Mouse (Mus musculus) kidney, adult 2 months (tissue): Measurements from ENCODE around the gene Slc10a4. TPM values are rescaled to one million over a fixed set of nuclear protein-coding genes. Genes with fewer than 3 reads are reported as not detected.
A peak's percentile ranks its signal among the peaks of the same experiment; 100 is the strongest.

Experiments
- DNase-seq: peaks from one replicate; pipeline ENCODE4 v3.0.0; 2021
- H3K27ac ChIP-seq: fragments of 200-500 bp; 2 replicates; pipeline ENCODE4 v1.5.1; 2012; ENCODE audit warnings: low read depth, low read length, control low read depth, inconsistent platforms; ENCODE audit not compliant: insufficient read depth
- H3K27me3 ChIP-seq: fragments of 200-500 bp; replicated peaks from 2 replicates; pipeline ENCODE4 v1.6.1; 2012; ENCODE audit warnings: mild to moderate bottlenecking, moderate library complexity, low read length, inconsistent platforms; ENCODE audit not compliant: control insufficient read depth, insufficient read depth
- H3K36me3 ChIP-seq: fragments of 200-500 bp; 2 replicates; pipeline ENCODE4 v1.6.1; 2012; ENCODE audit warnings: mild to moderate bottlenecking, moderate library complexity, low read length, inconsistent platforms; ENCODE audit not compliant: control insufficient read depth, insufficient read depth
- H3K4me1 ChIP-seq: fragments of 200-500 bp; 2 replicates; pipeline ENCODE4 v1.6.1; 2011; ENCODE audit warnings: low read length; ENCODE audit not compliant: control insufficient read depth, insufficient read depth
- H3K4me3 ChIP-seq: fragments of 200-500 bp; 2 replicates; pipeline ENCODE4 v1.5.1; 2011; ENCODE audit warnings: mild to moderate bottlenecking, low read depth, low read length, control low read depth; ENCODE audit not compliant: insufficient read depth
- CTCF ChIP-seq: fragments of 200-500 bp; conservative IDR thresholded peaks from 2 replicates; pipeline ENCODE4 v1.5.1; 2011; ENCODE audit warnings: low read depth, mild to moderate bottlenecking, control low read depth, low read length, moderate library complexity, mixed read lengths; ENCODE audit not compliant: insufficient read depth, insufficient read length
- POLR2A ChIP-seq: fragments of 200-500 bp; IDR thresholded peaks from one replicate; pipeline ENCODE4 v1.6.1; 2011; ENCODE audit warnings: low read depth, low read length, control low read depth
- WGBS: fragments of 180-500 bp; shearing (Covaris S2); methylation state at CpG from one replicate; pipeline ENCODE4 v1.1.7; 2018; 5-methylcytosine and 5-hydroxymethylcytosine counted together
- polyA plus RNA-seq: library from polyadenylated mRNA; depleted of rRNA; stranded (reverse); fragments of >200 nt; gene quantifications from 2 replicates; pipeline ENCODE4 v1.2.3, GENCODE M21; 2012; rRNA removed

Gene Slc10a4
- 0.77 and 2.3 TPM in 2 replicates for polyA plus RNA-seq

- 0 out of 2 replicates have a peak, but pooled peaks cover 2% of the 10 kb centered on the region for H3K4me1 ChIP-seq
- H3K27me3 ChIP-seq, result peaks cover 3% of the 10 kb centered on the region; the same call in 1 of the 2 replicates
- 7% methylated on average over 65 of the region's 65 CpGs for WGBS
- H3K36me3 ChIP-seq, result no peaks in the 10 kb centered on the region
- peak; percentile 7 for DNase-seq
- no peak for TF ChIP-seq CTCF
- no peak for TF ChIP-seq POLR2A
- no peak within 1 kb of the TSS for H3K27ac ChIP-seq
- peak within 1 kb of the TSS; percentile 44; the same call in 1 of the 2 replicates for H3K4me3 ChIP-seq
Observed at GRCm38 (mm10) chr5:73006784-73007581, at the start of gene Slc10a4. Gene Slc10a4, plus strand, starts transcription at chr5:73006883.

- WGBS, result 78% methylated on average over 17 of the region's 17 CpGs
- no peak for DNase-seq
- H3K27me3 ChIP-seq, result no peaks in the 10 kb centered on the region
- H3K4me1 ChIP-seq, result no peaks in the 10 kb centered on the region
- H3K36me3 ChIP-seq, result peaks cover 3% of the 10 kb centered on the region
- no peak overlapping the region for H3K27ac ChIP-seq
- TF ChIP-seq CTCF (no peak), POLR2A (no peak)
- no peak overlapping the region for H3K4me3 ChIP-seq
Observed at GRCm38 (mm10) chr5:72957281-72957680, 49.4 kb upstream of the Slc10a4 start.

GRCm38 (mm10) chr5:72960096-72960495 lies 46.6 kb upstream of the Slc10a4 start:
- H3K4me1 ChIP-seq, result no peaks in the 10 kb centered on the region
- TF ChIP-seq POLR2A, result no peak
- no peak; the same call in 1 of the 2 replicates for TF ChIP-seq CTCF
- no peak overlapping the region for H3K27ac ChIP-seq
- no peaks in the 10 kb centered on the region for H3K27me3 ChIP-seq
- DNase-seq, result no peak
- no peak overlapping the region for H3K4me3 ChIP-seq
- 74% methylated on average over 6 of the region's 6 CpGs for WGBS
- H3K36me3 ChIP-seq, result peaks cover 3% of the 10 kb centered on the region

- no peak for DNase-seq
- Histone ChIP-seq H3K27me3 (no peaks in the 10 kb centered on the region), H3K4me1 (no peaks in the 10 kb centered on the region), H3K4me3 (no peak overlapping the region), H3K27ac (no peak overlapping the region), H3K36me3 (no peaks in the 10 kb centered on the region; the same call in none of the 2 replicates)
- TF ChIP-seq POLR2A (no peak), CTCF (no peak)
- whole genome bisulfite sequencing, result 79% methylated on average over 3 of the region's 3 CpGs
Observed at GRCm38 (mm10) chr5:72965706-72966105, 41.0 kb upstream of the Slc10a4 start.

GRCm38 (mm10) chr5:72972435-72972834 lies 34.2 kb upstream of the Slc10a4 start:
- no peak for DNase-seq

GRCm38 (mm10) chr5:72972934-72973333 lies 33.7 kb upstream of the Slc10a4 start:
- H3K4me3 ChIP-seq, result no peak overlapping the region
- no peaks in the 10 kb centered on the region for H3K4me1 ChIP-seq
- DNase-seq, result no peak
- TF ChIP-seq CTCF (0 out of 2 replicates have a peak, but pooled peaks have one; percentile 20), POLR2A (no peak)
- peaks cover 5% of the 10 kb centered on the region; the same call in 1 of the 2 replicates for H3K36me3 ChIP-seq
- no peak overlapping the region for H3K27ac ChIP-seq
- WGBS, result 66% methylated on average over 5 of the region's 5 CpGs
- no peaks in the 10 kb centered on the region for H3K27me3 ChIP-seq

More at GRCm38 (mm10) chr5:72972435-72972834, 34.2 kb upstream of the Slc10a4 start:
- Histone ChIP-seq H3K4me1 (no peaks in the 10 kb centered on the region), H3K27me3 (no peaks in the 10 kb centered on the region), H3K4me3 (no peak overlapping the region), H3K36me3 (peaks cover 5% of the 10 kb centered on the region; the same call in 1 of the 2 replicates), H3K27ac (no peak overlapping the region)
- 70% methylated on average over 4 of the region's 4 CpGs for WGBS
- no peak for TF ChIP-seq CTCF
- TF ChIP-seq POLR2A, result no peak

GRCm38 (mm10) chr5:72974602-72975001 lies 32.1 kb upstream of the Slc10a4 start, which contains the start of gene Gm10135:
Gene Gm10135, minus strand, starts transcription at chr5:72974702.
- Histone ChIP-seq H3K4me1 (no peaks in the 10 kb centered on the region), H3K27me3 (no peaks in the 10 kb centered on the region), H3K36me3 (peaks cover 6% of the 10 kb centered on the region), H3K4me3 (no peak within 1 kb of the TSS), H3K27ac (no peak within 1 kb of the TSS)
- no peak for DNase-seq
- TF ChIP-seq CTCF (no peak), POLR2A (no peak)
- WGBS, result 96% methylated on average over 7 of the region's 7 CpGs
